Mouse (Mus musculus) MEL (cell line): Measurements from ENCODE around the gene Ubtf.

Experiments
- EP300 ChIP-seq, 2 experiments: IDR thresholded peaks; 2 replicates each; pipeline ENCODE4 v1.6.1; 2011; ENCODE audit warnings: improper control_type of control experiment in 2 of 2, low read length in 2 of 2, low read depth in 1 of 2, mild to moderate bottlenecking in 1 of 2
- KAT2A ChIP-seq: conservative IDR thresholded peaks from 2 replicates; pipeline ENCODE4 v1.6.1; 2012; ENCODE audit warnings: low read depth, low read length, improper control_type of control experiment, inconsistent platforms

GRCm38 (mm10) chr11:102336191-102336590 is 16.6 kb upstream of the Ubtf start:
- TF ChIP-seq KAT2A = no peak
- no peak for TF ChIP-seq EP300 (IDR thresholded peaks at IDR 0.05; ENCODE audit: low read depth in 1 of 2, low read length in 2 of 2)
